ENCODE assay signal across 12 mouse cellular contexts in the genomic region with DNA sequence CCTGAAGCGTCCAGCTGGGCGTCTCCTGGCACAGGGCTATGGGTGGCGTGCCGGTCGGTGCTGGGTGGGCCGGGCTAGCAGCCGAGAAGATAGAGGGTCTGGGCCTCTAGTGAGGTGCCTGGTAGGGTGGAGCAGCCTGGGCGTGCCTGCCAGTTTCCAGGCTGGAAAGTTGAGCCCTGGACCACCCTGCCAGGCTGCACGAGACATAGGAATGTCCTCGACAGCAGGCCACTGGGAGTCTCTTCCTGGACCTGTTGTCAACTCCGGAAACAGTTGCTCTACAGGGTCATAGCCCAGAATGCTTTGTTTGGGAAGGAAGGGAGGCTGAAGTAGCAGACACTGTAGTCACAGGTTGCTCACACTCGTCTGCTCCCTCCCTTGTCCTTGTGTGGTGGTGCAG. TPM values are rescaled to one million over a fixed set of nuclear protein-coding genes. Genes with fewer than 3 reads are reported as not detected.
A peak's percentile ranks its signal among the peaks of the same experiment; 100 is the strongest.
DNase-seq lines count a peak whose midpoint lies in the region; ATAC-seq and TF ChIP-seq lines count a peak whose summit lies in the region.
"Had no signal": no experiment of that assay in that cellular context is flagged by ENCODE, and none has a peak within 500 bp of the region (broad histone marks: within the 10 kb centered on the region; RNA-seq: fewer than 3 reads in every experiment).

No protein-coding gene starts in this region.

- ATAC-seq in stomach, postnatal 0 days (ENCODE audit: low FRiP score, low TSS enrichment): no peak
- ATAC-seq: Patski had no signal

- TF ChIP-seq EP300 in heart, adult 2 months (IDR thresholded peaks at IDR 0.05; ENCODE audit: insufficient read depth, low read depth, low read length): peak; percentile 88
- no peak for TF ChIP-seq EP300 in stomach, postnatal 0 days (optimal IDR thresholded peaks at IDR 0.05)

- no peaks in the 10 kb centered on the region for H3K27me3 ChIP-seq in heart, adult 2 months (ENCODE audit: control insufficient read depth, insufficient read depth, low read length)
- peaks cover 7% of the 10 kb centered on the region; the same call in 1 of the 2 replicates for H3K27me3 ChIP-seq in limb, embryonic 10.5 days (ENCODE audit: low read depth, poor library complexity, severe bottlenecking)
- no peaks in the 10 kb centered on the region for H3K27me3 ChIP-seq in stomach, postnatal 0 days (ENCODE audit: control insufficient read depth, insufficient read depth, low read length)
- H3K27me3 ChIP-seq: Patski had no signal

- 0 out of 2 replicates have a peak, but pooled peaks have one; percentile 18 for TF ChIP-seq POLR2A in heart, adult 2 months (IDR thresholded peaks at IDR 0.05; ENCODE audit: insufficient read depth, low read depth, low read length)
- TF ChIP-seq POLR2A in lung, adult 2 months (IDR thresholded peaks at IDR 0.05; ENCODE audit: borderline replicate concordance, extremely low read depth, low read depth, low read length): no peak

- intact Hi-C loops in heart, adult 2 months (cut with DNase I): no loop called here
- intact Hi-C loops in heart, postnatal 36 days (cut with DNase I): no loop called here

- DNase-seq in heart, adult 2 months: peak in 1 of 2 experiments; percentile 47
- no peak for DNase-seq in heart, postnatal 36 days
- peak; percentile 45 to 67 for DNase-seq in lung, adult 18-20 months
- no peak for DNase-seq in lung, adult 2 months
- DNase-seq in limb, embryonic 10.5 days (ENCODE audit: low spot score): no peak
- DNase-seq in stomach, postnatal 0 days (ENCODE audit: low spot score): no peak
- no peak for DNase-seq in frontal cortex, adult 2 months (ENCODE audit: extremely low spot score in 1 of 2, low spot score in 1 of 2)
- DNase-seq in adipocyte (ENCODE audit: low spot score): no peak
- DNase-seq: adrenal gland, postnatal 14 days; cerebellum, adult 9-11 months; liver, embryonic 13.5 days had no signal

- TF ChIP-seq CTCF in heart, adult 2 months (IDR thresholded peaks at IDR 0.05): peak; percentile 16; the same call in 1 of the 2 replicates
- no peak for TF ChIP-seq CTCF in lung, adult 2 months (IDR thresholded peaks at IDR 0.05; ENCODE audit: insufficient read depth, low read length)
- TF ChIP-seq CTCF in stomach, postnatal 0 days (IDR thresholded peaks at IDR 0.05; ENCODE audit: low read depth): no peak

- 0 out of 2 replicates have a peak overlapping the region, but pooled peaks have one; percentile 26 for H3K9ac ChIP-seq in heart, adult 2 months (ENCODE audit: low read depth, low read length)
- H3K9ac ChIP-seq in stomach, postnatal 0 days (ENCODE audit: low read length): no peak overlapping the region
- H3K9ac ChIP-seq: liver, embryonic 13.5 days had no signal

- no peak overlapping the region for H3K4me2 ChIP-seq in stomach, postnatal 0 days (replicated peaks; ENCODE audit: low read depth)
- H3K4me2 ChIP-seq: liver, embryonic 13.5 days had no signal

- no peak overlapping the region; the same call in 1 of the 2 replicates for H3K4me3 ChIP-seq in heart, adult 2 months
- no peak overlapping the region for H3K4me3 ChIP-seq in lung, adult 2 months (replicated peaks; ENCODE audit: extremely low read depth, low read depth, low read length)
- no peak overlapping the region for H3K4me3 ChIP-seq in limb, embryonic 10.5 days
- no peak overlapping the region for H3K4me3 ChIP-seq in stomach, postnatal 0 days (ENCODE audit: low read depth, low read length)
- H3K4me3 ChIP-seq: liver, embryonic 13.5 days had no signal

- no peaks in the 10 kb centered on the region for H3K9me3 ChIP-seq in limb, embryonic 10.5 days (replicated peaks)
- H3K9me3 ChIP-seq in stomach, postnatal 0 days (ENCODE audit: control insufficient read depth, low read length): no peaks in the 10 kb centered on the region
- H3K9me3 ChIP-seq: liver, embryonic 13.5 days had no signal

- H3K36me3 ChIP-seq in heart, adult 2 months (ENCODE audit: control insufficient read depth, insufficient read depth, low read length): no peaks in the 10 kb centered on the region
- H3K36me3 ChIP-seq in limb, embryonic 10.5 days: peaks cover 33% of the 10 kb centered on the region
- H3K36me3 ChIP-seq in stomach, postnatal 0 days (ENCODE audit: control insufficient read depth, insufficient read depth, low read length): no peaks in the 10 kb centered on the region
- H3K36me3 ChIP-seq: liver, embryonic 13.5 days had no signal

- no peaks in the 10 kb centered on the region; the same call in 1 of the 2 replicates for H3K79me2 ChIP-seq in heart, adult 2 months (replicated peaks; ENCODE audit: control insufficient read depth, insufficient read depth, low read length)

- H3K4me1 ChIP-seq in heart, adult 2 months (ENCODE audit: control insufficient read depth, insufficient read depth, low read length): peaks cover 22% of the 10 kb centered on the region
- peaks cover 25% of the 10 kb centered on the region for H3K4me1 ChIP-seq in lung, adult 2 months (ENCODE audit: control insufficient read depth, insufficient read depth, low read length)
- peaks cover 90% of the 10 kb centered on the region for H3K4me1 ChIP-seq in limb, embryonic 10.5 days
- H3K4me1 ChIP-seq in stomach, postnatal 0 days (replicated peaks; ENCODE audit: control insufficient read depth, insufficient read depth): no peaks in the 10 kb centered on the region

- WGBS in heart, adult 2 months: 51% methylated on average over 12 of the region's 12 CpGs
- 45% methylated on average over 12 of the region's 12 CpGs for WGBS in lung, adult 2 months
- WGBS in limb, embryonic 10.5 days: 84% methylated on average over 12 of the region's 12 CpGs
- 75% methylated on average over 12 of the region's 12 CpGs for WGBS in stomach, postnatal 0 days

- H3K27ac ChIP-seq in heart, adult 2 months: peak overlapping the region; percentile 69
- H3K27ac ChIP-seq in limb, embryonic 10.5 days: peak overlapping the region; percentile 86
- H3K27ac ChIP-seq in stomach, postnatal 0 days (replicated peaks): 0 out of 2 replicates have a peak overlapping the region, but pooled peaks have one; percentile 13
- H3K27ac ChIP-seq: liver, embryonic 13.5 days had no signal

RNA-seq across cellular contexts. Expression of gene Kif26a, which starts 7.6 kb away (rescaled TPM):
- total RNA-seq in heart, adult 2 months (2021): 10 to 100 TPM; 10.7 to 12.0 TPM
- 7.3 and 8.2 TPM in 2 replicates for polyA plus RNA-seq in heart, adult 2 months (2012; rRNA removed)
- 10 to 100 TPM; 13.8 to 15.5 TPM for total RNA-seq in heart, postnatal 36 days (2021)
- 28.8 and 32.4 TPM in 2 replicates for polyA plus RNA-seq in lung, adult 2 months (2012; rRNA removed)
- 2.8 and 3.9 TPM in 2 replicates for polyA plus RNA-seq in limb, embryonic 10.5 days (2016; fragmentation: Nextera tagmentation; extraction: Ambion mirVana)
- 0.75 and 0.80 TPM in 2 replicates for polyA plus RNA-seq in stomach, postnatal 0 days (2015; fragmentation: Nextera tagmentation; extraction: Ambion mirVana)
- polyA plus RNA-seq in frontal cortex, adult 2 months (2012; rRNA removed): 7.6 and 8.3 TPM in 2 replicates

RNA-seq across cellular contexts. Expression of gene Aspg, which starts 47.1 kb away (rescaled TPM):
- total RNA-seq in heart, adult 2 months (2021): under 1 TPM; 0.55 to 0.61 TPM
- 4.4 and 11.1 TPM in 2 replicates for polyA plus RNA-seq in heart, adult 2 months (2012; rRNA removed)
- total RNA-seq in heart, postnatal 36 days (2021): under 1 TPM; 0.57 to 0.69 TPM
- polyA plus RNA-seq in lung, adult 2 months (2012; rRNA removed): 7.5 and 16.8 TPM in 2 replicates
- 1.2 and 2.2 TPM in 2 replicates for polyA plus RNA-seq in limb, embryonic 10.5 days (2016; fragmentation: Nextera tagmentation; extraction: Ambion mirVana)
- polyA plus RNA-seq in stomach, postnatal 0 days (2015; fragmentation: Nextera tagmentation; extraction: Ambion mirVana): 6.0 and 6.9 TPM in 2 replicates
- polyA plus RNA-seq in frontal cortex, adult 2 months (2012; rRNA removed): 5.0 and 5.1 TPM in 2 replicates

Comparison
In these comparisons a context has a peak if more than half of its experiments do, and no peak if none do; other contexts are left out.
1. DNase-seq: peak in lung, adult 18-20 months (2 of 2); none in heart, postnatal 36 days (0 of 2), lung, adult 2 months (single experiment), limb, embryonic 10.5 days (single experiment), stomach, postnatal 0 days (single experiment), frontal cortex, adult 2 months (0 of 2) and adipocyte (single experiment).
2. H3K27ac ChIP-seq: peak in every context shown above with its lines; median percentile 86 in limb, embryonic 10.5 days; 69 in heart, adult 2 months; 13 in stomach, postnatal 0 days.